Mouse (Mus musculus) megakaryocyte, embryonic 14.5 days (primary cell): ENCODE data around the gene Gcnt1.

Source experiments
- FLI1 ChIP-seq: IDR thresholded peaks from 2 replicates; pipeline ENCODE4 v1.6.1; 2012; ENCODE audit warnings: low read length, inconsistent platforms, mixed read lengths
- GATA1 ChIP-seq: IDR thresholded peaks from 3 replicates; pipeline ENCODE4 v1.6.1; 2012; ENCODE audit warnings: mixed read lengths, low read length, inconsistent platforms, borderline replicate concordance

- TF ChIP-seq GATA1 (no peak), FLI1 (no peak)
Measured at GRCm38 (mm10) chr19:17283317-17283716, 89.3 kb downstream of the Gcnt1 start.
